Mouse (Mus musculus): ENCODE data around the gene Bmper.

Bmper gene

GRCm38 (mm10) chr9:23222841-23223548 lies at the start of gene Bmper:
Gene Bmper, plus strand, starts transcription at chr9:23223076.
- no peak for DNase-seq

GRCm38 (mm10) chr9:23177476-23177875 lies 45.4 kb upstream of the Bmper start:
- no peak for DNase-seq

- DNase-seq, result no peak
These were observed 35.7 kb upstream of the Bmper start for GRCm38 (mm10) chr9:23187181-23187580.

- no peak for DNase-seq
These were observed 34.7 kb upstream of the Bmper start for GRCm38 (mm10) chr9:23188136-23188535.

- no peak for DNase-seq
These were observed 31.9 kb upstream of the Bmper start for GRCm38 (mm10) chr9:23190950-23191349.

GRCm38 (mm10) chr9:23191431-23191830 lies 31.4 kb upstream of the Bmper start:
- no peak for DNase-seq

GRCm38 (mm10) chr9:23192567-23193331 lies 30.1 kb upstream of the Bmper start:
- DNase-seq, result no peak

- DNase-seq, result no peak
These were observed 23.9 kb upstream of the Bmper start for GRCm38 (mm10) chr9:23198996-23199395.

- DNase-seq, result peak; percentile 51
These were observed 23.0 kb upstream of the Bmper start for GRCm38 (mm10) chr9:23199841-23200240.

- DNase-seq, result peak; percentile 78
These were observed 22.0 kb upstream of the Bmper start for GRCm38 (mm10) chr9:23200828-23201227.

GRCm38 (mm10) chr9:23202431-23202830 lies 20.4 kb upstream of the Bmper start:
- no peak for DNase-seq

- no peak for DNase-seq
These were observed 18.3 kb upstream of the Bmper start for GRCm38 (mm10) chr9:23204339-23205288.

GRCm38 (mm10) chr9:23205304-23205703 lies 17.6 kb upstream of the Bmper start:
- DNase-seq, result no peak

- DNase-seq, result no peak
These were observed 17.1 kb upstream of the Bmper start for GRCm38 (mm10) chr9:23205757-23206156.

GRCm38 (mm10) chr9:23206181-23206580 lies 16.7 kb upstream of the Bmper start:
- DNase-seq, result peak; percentile 85

- peak; percentile 78 for DNase-seq
These were observed 10.6 kb upstream of the Bmper start for GRCm38 (mm10) chr9:23212303-23212702.

GRCm38 (mm10) chr9:23219754-23220153 lies 3.1 kb upstream of the Bmper start:
- no peak for DNase-seq

GRCm38 (mm10) chr9:23221976-23222375 lies 900 bp upstream of the Bmper start:
- DNase-seq, result no peak

- DNase-seq, result peak; percentile 49
These were observed 410 bp upstream of the Bmper start for GRCm38 (mm10) chr9:23222492-23222840.

GRCm38 (mm10) chr9:23223549-23224077 lies 737 bp downstream of the Bmper start:
- no peak for DNase-seq

- no peak for DNase-seq
These were observed 10.7 kb downstream of the Bmper start for GRCm38 (mm10) chr9:23233464-23234121.

- DNase-seq, result no peak
These were observed 12.6 kb downstream of the Bmper start for GRCm38 (mm10) chr9:23235368-23236002.

Measured in kidney, adult 9 months (tissue).